Mouse (Mus musculus) lung, postnatal 0 days (tissue): ENCODE results near the gene Gng7.

Source experiments
- CTCF ChIP-seq: IDR thresholded peaks from 2 replicates; pipeline ENCODE4 v1.5.1; 2016; ENCODE audit warnings: antibody characterized with exemption, mild to moderate bottlenecking
- EP300 ChIP-seq: IDR thresholded peaks from 2 replicates; pipeline ENCODE4 v1.6.1; 2016; ENCODE audit warnings: antibody characterized with exemption, mild to moderate bottlenecking, control low read depth

GRCm38 (mm10) chr10:80911354-80911753, 103.4 kb downstream of the Gng7 start:
- TF ChIP-seq EP300, result no peak
- TF ChIP-seq CTCF, result no peak
